Mouse (Mus musculus) layer of hippocampus, adult 11-12 months (tissue): ENCODE data around the gene Helz2.
A peak's percentile ranks its signal among the peaks of the same experiment; 100 is the strongest.

Experiments used
- DNase-seq: peaks from one replicate; pipeline ENCODE4 v3.0.0; 2022; ENCODE audit warnings: low spot score

The Helz2 gene

DNA sequence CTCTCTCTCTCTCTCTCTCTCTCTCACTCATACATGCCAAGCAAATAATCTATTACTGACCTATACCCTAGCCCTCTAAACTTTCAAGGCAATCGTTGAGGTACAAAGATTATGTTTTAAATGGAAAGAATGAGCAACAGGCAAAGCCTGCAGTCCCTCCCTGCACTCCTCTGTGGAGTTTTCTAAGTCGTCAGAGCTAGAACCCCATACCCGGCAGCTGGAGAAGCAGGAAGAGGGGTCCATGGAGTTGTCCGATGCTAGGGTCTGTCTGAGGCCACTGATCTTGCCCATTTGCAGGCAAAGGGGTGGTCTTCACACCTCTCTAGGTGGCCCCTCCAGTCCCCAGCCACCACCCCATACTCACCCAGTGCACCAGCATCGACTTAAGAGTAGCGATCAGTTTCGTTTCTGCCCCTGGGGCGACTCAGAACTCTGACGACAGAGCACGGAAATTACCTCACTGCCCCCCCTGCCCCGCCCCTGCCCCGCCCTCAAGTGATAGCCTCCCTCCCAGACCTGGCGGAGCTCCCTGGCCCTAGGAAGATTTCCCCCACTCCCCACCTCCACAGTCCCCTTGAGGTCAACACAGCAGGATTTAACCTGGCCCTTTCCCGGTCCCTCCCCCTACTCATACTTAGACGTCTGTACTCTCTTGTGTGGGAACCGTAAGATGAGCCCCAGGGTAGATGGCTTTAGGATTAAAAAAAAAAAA lies at the start of gene Helz2:
Gene Helz2, minus strand, starts transcription at position 426 of the 712 bp plus-strand sequence.
- no peak for DNase-seq

DNA sequence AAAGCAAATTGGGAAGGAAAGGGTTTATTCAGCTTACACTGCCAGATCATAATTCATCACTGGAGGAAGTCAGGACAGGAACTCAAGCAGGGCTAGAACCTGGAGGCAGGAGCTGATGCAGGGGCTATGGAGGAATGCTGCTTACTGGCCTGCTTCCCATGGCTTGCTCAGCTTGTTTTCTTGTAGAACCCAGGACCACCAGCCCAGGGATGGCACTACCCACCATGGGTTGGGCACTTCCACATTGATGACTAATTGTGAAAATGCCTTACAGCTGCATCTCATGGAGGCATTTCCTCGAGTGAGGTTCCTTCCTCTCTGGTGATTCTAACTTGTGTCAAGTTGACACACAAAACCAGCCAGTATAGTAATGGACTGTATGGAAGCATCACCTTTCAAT lies 49.1 kb upstream of the Helz2 start:
- DNase-seq: no peak

GRCm38 (mm10) chr2:181288691-181289090 lies 46.9 kb upstream of the Helz2 start:
- no peak for DNase-seq

- DNase-seq: peak; percentile 96
These were observed 46.1 kb upstream of the Helz2 start, which contains the start of gene Gmeb2 for GRCm38 (mm10) chr2:181287958-181288350. Gmeb2 (minus strand) TSS chr2:181288035.

DNA sequence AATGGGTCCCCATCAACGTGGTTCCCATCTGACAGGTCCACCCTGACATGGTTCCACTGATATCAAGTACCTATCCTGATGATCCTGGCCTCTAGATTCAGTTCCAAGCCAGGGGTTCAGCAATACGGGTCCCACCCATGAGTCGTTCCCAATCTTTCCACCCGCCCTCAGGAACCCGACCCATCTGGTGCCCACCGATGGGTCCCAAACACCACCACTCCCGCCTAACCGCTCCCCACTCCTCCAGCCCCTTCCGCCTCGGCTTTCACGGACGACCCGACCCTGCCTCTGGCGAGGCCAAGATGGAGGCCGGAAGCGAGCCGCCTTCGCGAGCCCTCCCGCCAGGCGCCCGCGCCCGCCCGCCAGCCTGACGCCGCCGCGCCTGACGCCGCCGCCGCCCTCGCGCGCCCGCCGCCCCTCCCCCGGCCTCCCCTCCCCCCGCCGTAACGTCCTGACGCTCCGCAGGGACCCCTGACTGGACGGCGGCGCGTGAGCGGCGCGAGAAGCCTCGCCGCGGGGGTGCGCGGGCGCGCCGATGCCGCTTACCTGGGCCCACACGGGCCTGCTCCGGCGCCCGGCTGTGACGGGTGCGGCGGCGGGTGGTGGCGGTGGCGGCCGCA lies 45.6 kb upstream of the Helz2 start:
- peak; percentile 78 for DNase-seq

GRCm38 (mm10) chr2:181286629-181287337 lies 45.0 kb upstream of the Helz2 start:
- DNase-seq: no peak

- DNase-seq: no peak
These were observed 38.1 kb upstream of the Helz2 start for GRCm38 (mm10) chr2:181279968-181280367.

DNA sequence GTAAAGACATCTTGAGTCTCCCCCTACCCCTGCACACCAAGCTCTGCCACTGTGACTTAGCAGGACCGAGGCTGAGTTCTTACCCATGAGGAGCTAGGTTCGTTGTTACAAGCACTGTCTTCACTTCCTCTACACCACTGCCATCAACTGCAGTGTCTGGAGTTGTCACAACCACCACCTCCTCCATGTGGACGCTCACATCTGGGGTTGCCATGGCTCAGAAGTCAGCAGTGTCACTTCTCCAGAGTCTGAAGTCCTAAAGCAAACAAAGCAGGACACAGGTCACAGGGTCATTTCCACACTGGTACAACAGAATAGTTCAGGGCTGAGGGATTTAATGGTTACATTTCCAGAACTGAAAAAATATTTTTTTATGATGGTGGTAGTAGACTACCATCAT lies 36.0 kb upstream of the Helz2 start:
- no peak for DNase-seq

GRCm38 (mm10) chr2:181276766-181277165 lies 34.9 kb upstream of the Helz2 start:
- DNase-seq: no peak

- DNase-seq: no peak
These were observed 32.8 kb upstream of the Helz2 start for GRCm38 (mm10) chr2:181274639-181275038.

GRCm38 (mm10) chr2:181273829-181274228 lies 32.0 kb upstream of the Helz2 start:
- DNase-seq: no peak

DNA sequence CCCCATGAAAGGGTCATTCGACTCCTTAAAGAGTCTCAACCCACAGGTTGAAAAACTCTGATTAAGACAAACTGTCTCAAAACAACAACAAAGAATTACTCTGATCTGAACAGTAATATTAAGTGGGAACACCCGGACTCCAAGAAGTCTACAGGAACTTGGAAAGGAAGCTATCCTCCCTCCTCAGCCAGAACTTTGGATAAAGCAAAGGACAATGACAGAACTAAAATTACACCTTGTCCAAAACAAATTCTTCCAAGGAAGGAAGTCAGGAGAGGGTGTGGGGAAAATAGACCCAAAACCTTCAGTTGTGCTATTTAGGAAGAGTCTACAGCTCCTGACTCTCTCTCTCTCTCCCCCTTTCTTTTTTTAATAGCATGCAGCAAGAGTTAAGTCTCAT lies 30.3 kb upstream of the Helz2 start:
- no peak for DNase-seq

DNA sequence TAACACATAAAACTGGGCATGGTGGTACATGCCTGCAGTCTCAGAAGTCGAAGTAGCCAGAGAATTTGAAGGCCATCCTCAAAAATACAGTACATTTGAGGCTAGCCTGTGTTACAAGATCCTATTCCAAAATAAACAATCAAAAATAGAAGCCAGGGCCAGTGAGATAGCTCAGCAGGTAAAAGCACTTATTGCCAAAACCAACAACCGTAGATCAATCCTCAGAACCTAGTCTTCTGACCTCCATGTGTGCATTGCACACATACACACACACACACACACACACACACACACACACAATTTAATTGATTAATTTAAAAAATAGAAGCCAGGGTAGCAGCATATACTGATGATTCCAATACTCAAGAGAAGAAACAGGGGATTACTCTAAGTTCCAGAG lies 25.0 kb upstream of the Helz2 start:
- DNase-seq: no peak

GRCm38 (mm10) chr2:181253248-181253647 lies 11.4 kb upstream of the Helz2 start:
- DNase-seq: no peak

GRCm38 (mm10) chr2:181251841-181252240 lies 10.0 kb upstream of the Helz2 start:
- no peak for DNase-seq

- no peak for DNase-seq
These were observed 7.4 kb upstream of the Helz2 start for GRCm38 (mm10) chr2:181249217-181249616.

- no peak for DNase-seq
These were observed 3.2 kb upstream of the Helz2 start for GRCm38 (mm10) chr2:181245031-181245430.

- DNase-seq: no peak
These were observed 2.0 kb upstream of the Helz2 start for GRCm38 (mm10) chr2:181243706-181244394.

- no peak for DNase-seq
These were observed 463 bp upstream of the Helz2 start for GRCm38 (mm10) chr2:181242314-181242665.

DNA sequence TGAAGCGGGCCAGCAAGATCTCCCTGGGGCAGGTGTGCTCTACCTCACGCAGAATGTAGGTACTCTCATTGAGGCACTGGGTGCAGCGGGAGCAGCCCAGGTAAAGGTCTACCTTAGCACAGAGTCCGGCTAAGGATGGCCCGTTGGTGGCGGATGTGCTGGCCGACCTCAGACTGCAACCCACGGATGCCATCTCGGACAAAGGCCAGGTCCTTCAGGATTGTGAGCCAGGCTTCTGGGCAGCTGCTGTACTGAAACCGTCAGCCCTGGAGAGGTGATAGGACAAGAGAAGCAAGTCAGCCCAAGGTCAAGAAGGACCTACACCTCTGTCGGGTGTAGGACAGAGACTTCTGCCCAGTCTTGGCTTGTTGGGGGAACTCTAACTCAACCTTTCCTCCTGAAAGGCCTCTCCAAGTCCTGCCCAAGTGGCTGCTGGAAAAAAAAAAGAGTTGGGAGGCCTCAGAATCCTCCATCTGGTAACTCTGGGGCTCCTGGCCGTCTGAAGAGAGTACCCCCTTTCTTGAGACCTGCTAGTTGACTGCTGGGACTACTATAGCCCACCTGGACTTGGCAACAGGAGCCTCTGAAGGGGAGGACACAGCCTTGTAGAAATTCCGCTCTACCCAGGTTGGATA lies 904 bp downstream of the Helz2 start:
- no peak for DNase-seq

- no peak for DNase-seq
These were observed 2.6 kb downstream of the Helz2 start for GRCm38 (mm10) chr2:181239261-181239660.

- DNase-seq: no peak
These were observed 3.0 kb downstream of the Helz2 start for GRCm38 (mm10) chr2:181238861-181239260.
